Mouse (Mus musculus) forebrain, embryonic 14.5 days (tissue): ENCODE results near the gene Hyal2. TPM values are rescaled to one million over a fixed set of nuclear protein-coding genes. Genes with fewer than 3 reads are reported as not detected.
A peak's percentile ranks its signal among the peaks of the same experiment; 100 is the strongest.

ENCODE experiments used
- ATAC-seq: fragments of 200-750 bp; cut with Nextera tagmentation; 2 replicates; pipeline ENCODE4 v1.8.0; 2017; ENCODE audit warnings: mild to moderate bottlenecking, moderate library complexity
- DNase-seq: peaks from one replicate; pipeline ENCODE4 v3.0.0-alpha.2; 2015; ENCODE audit warnings: low spot score
- H3K27ac ChIP-seq: fragments of 300-500 bp; sonication (generic); 2 replicates; pipeline ENCODE4 v1.5.1; 2014; ENCODE audit warnings: low read depth, mild to moderate bottlenecking, control low read depth, low read length, moderate library complexity
- H3K27me3 ChIP-seq: fragments of 300-500 bp; sonication (generic); replicated peaks from 2 replicates; pipeline ENCODE4 v1.6.1; 2014; ENCODE audit warnings: low read length, control low read depth, mixed read lengths; ENCODE audit not compliant: control insufficient read depth, insufficient read depth
- H3K36me3 ChIP-seq: fragments of 300-500 bp; sonication (generic); 2 replicates; pipeline ENCODE4 v1.6.1; 2014; ENCODE audit warnings: low read length, control low read depth; ENCODE audit not compliant: control insufficient read depth, insufficient read depth
- H3K4me1 ChIP-seq: fragments of 300-500 bp; sonication (generic); 2 replicates; pipeline ENCODE4 v1.6.1; 2014; ENCODE audit warnings: antibody characterized with exemption, low read length, control low read depth; ENCODE audit not compliant: control insufficient read depth, insufficient read depth
- H3K4me2 ChIP-seq: fragments of 300-500 bp; sonication (generic); 2 replicates; pipeline ENCODE4 v1.6.1; 2014; ENCODE audit warnings: mild to moderate bottlenecking, control low read depth, low read length
- H3K4me3 ChIP-seq: fragments of 300-500 bp; sonication (generic); 2 replicates; pipeline ENCODE4 v1.5.1; 2014; ENCODE audit warnings: low read depth, low read length, control low read depth
- H3K9ac ChIP-seq: fragments of 300-500 bp; sonication (generic); 2 replicates; pipeline ENCODE4 v1.6.1; 2014; ENCODE audit warnings: mild to moderate bottlenecking, low read length, control low read depth, moderate library complexity
- H3K9me3 ChIP-seq: fragments of 300-500 bp; sonication (generic); replicated peaks from 2 replicates; pipeline ENCODE4 v1.6.1; 2016; ENCODE audit warnings: low read length, control low read depth, mixed read lengths; ENCODE audit not compliant: control insufficient read depth
- WGBS: fragments of 180-500 bp; shearing (Covaris S2); extraction: QIAGEN DNeasy Blood & Tissue Kit; methylation state at CpG from one replicate; pipeline ENCODE4 v1.1.7; 2014; 5-methylcytosine and 5-hydroxymethylcytosine counted together
- polyA plus RNA-seq: library from polyadenylated mRNA; unstranded; fragments of >200 nt; fragmentation: Nextera tagmentation; extraction: Ambion mirVana; gene quantifications from 2 replicates; pipeline ENCODE4 v1.2.1, GENCODE M21; 2014

The Hyal2 gene
- polyA plus RNA-seq, 1 experiment from 2014 or later: 109 TPM

- H3K9ac ChIP-seq: peak overlapping the region; percentile 88
- no peaks in the 10 kb centered on the region for H3K27me3 ChIP-seq
- ATAC-seq (peak; percentile 18), DNase-seq (no peak)
- peak overlapping the region; percentile 97 for H3K4me3 ChIP-seq
- no peaks in the 10 kb centered on the region for H3K9me3 ChIP-seq
- H3K4me1 ChIP-seq: peaks cover 22% of the 10 kb centered on the region
- H3K4me2 ChIP-seq: peak overlapping the region; percentile 100
- 0 out of 2 replicates have a peak overlapping the region, but pooled peaks have one; percentile 58 for H3K27ac ChIP-seq
- under 1% methylated on average over 40 of the region's 40 CpGs for WGBS
- peaks cover 31% of the 10 kb centered on the region for H3K36me3 ChIP-seq
These were observed 33.1 kb upstream of the Hyal2 start for GRCm38 (mm10) chr9:107534408-107535202.

- Histone ChIP-seq H3K9ac (no peak overlapping the region), H3K36me3 (peaks cover 40% of the 10 kb centered on the region), H3K4me1 (peaks cover 35% of the 10 kb centered on the region), H3K4me2 (no peak overlapping the region), H3K27ac (no peak overlapping the region), H3K9me3 (no peaks in the 10 kb centered on the region), H3K27me3 (no peaks in the 10 kb centered on the region), H3K4me3 (no peak overlapping the region)
- ATAC-seq (no peak), DNase-seq (no peak)
- WGBS: 90% methylated on average over 7 of the region's 7 CpGs
These were observed 29.5 kb upstream of the Hyal2 start for GRCm38 (mm10) chr9:107538231-107538630.

GRCm38 (mm10) chr9:107538711-107539110 lies 29.0 kb upstream of the Hyal2 start:
- Histone ChIP-seq H3K9ac (no peak overlapping the region), H3K27me3 (no peaks in the 10 kb centered on the region), H3K36me3 (peaks cover 40% of the 10 kb centered on the region), H3K4me2 (no peak overlapping the region), H3K4me3 (no peak overlapping the region), H3K27ac (no peak overlapping the region), H3K9me3 (no peaks in the 10 kb centered on the region), H3K4me1 (peaks cover 35% of the 10 kb centered on the region)
- DNase-seq (no peak), ATAC-seq (no peak)
- WGBS: 90% methylated on average over 3 of the region's 3 CpGs

GRCm38 (mm10) chr9:107539940-107540339 lies 27.8 kb upstream of the Hyal2 start:
- ATAC-seq (no peak), DNase-seq (no peak)
- Histone ChIP-seq H3K27ac (no peak overlapping the region), H3K36me3 (peaks cover 52% of the 10 kb centered on the region), H3K27me3 (no peaks in the 10 kb centered on the region), H3K9me3 (no peaks in the 10 kb centered on the region), H3K4me3 (no peak overlapping the region), H3K4me2 (no peak overlapping the region), H3K9ac (no peak overlapping the region), H3K4me1 (peaks cover 35% of the 10 kb centered on the region)
- 96% methylated on average over 8 of the region's 8 CpGs for WGBS

- peaks cover 32% of the 10 kb centered on the region for H3K4me1 ChIP-seq
- H3K9me3 ChIP-seq: no peaks in the 10 kb centered on the region
- ATAC-seq (no peak), DNase-seq (no peak)
- H3K9ac ChIP-seq: no peak overlapping the region
- H3K36me3 ChIP-seq: peaks cover 52% of the 10 kb centered on the region
- 0 out of 2 replicates have a peak overlapping the region, but pooled peaks have one; percentile 95 for H3K4me2 ChIP-seq
- 0 out of 2 replicates have a peak overlapping the region, but pooled peaks have one; percentile 62 for H3K4me3 ChIP-seq
- no peaks in the 10 kb centered on the region for H3K27me3 ChIP-seq
- no peak overlapping the region for H3K27ac ChIP-seq
- WGBS: 87% methylated on average over 4 of the region's 4 CpGs
These were observed 27.3 kb upstream of the Hyal2 start for GRCm38 (mm10) chr9:107540420-107540819.

GRCm38 (mm10) chr9:107541005-107541404 lies 26.7 kb upstream of the Hyal2 start:
- no peak for ATAC-seq
- Histone ChIP-seq H3K4me1 (peaks cover 26% of the 10 kb centered on the region), H3K4me2 (peak overlapping the region; percentile 95), H3K27ac (no peak overlapping the region), H3K27me3 (no peaks in the 10 kb centered on the region), H3K9me3 (no peaks in the 10 kb centered on the region), H3K9ac (peak overlapping the region; percentile 69), H3K4me3 (peak overlapping the region; percentile 62), H3K36me3 (peaks cover 52% of the 10 kb centered on the region)
- DNase-seq: no peak
- WGBS: 44% methylated on average over 10 of the region's 10 CpGs

- peak; percentile 97 for DNase-seq
- ATAC-seq: peak; percentile 91
- Histone ChIP-seq H3K4me2 (peak within 1 kb of the TSS; percentile 95), H3K4me1 (peaks cover 22% of the 10 kb centered on the region), H3K9ac (peak within 1 kb of the TSS; percentile 69), H3K4me3 (peak within 1 kb of the TSS; percentile 62), H3K27me3 (no peaks in the 10 kb centered on the region), H3K36me3 (peaks cover 50% of the 10 kb centered on the region), H3K9me3 (no peaks in the 10 kb centered on the region), H3K27ac (peak within 1 kb of the TSS; percentile 27; the same call in 1 of the 2 replicates)
- under 1% methylated on average over 46 of the region's 46 CpGs for WGBS
These were observed 26.0 kb upstream of the Hyal2 start, which contains the start of the genes Cyb561d2 and Nprl2 for GRCm38 (mm10) chr9:107541474-107542351. Gene Cyb561d2 (minus strand): TSS chr9:107542193. Gene Nprl2 (plus strand): TSS chr9:107542226.

- peak overlapping the region; percentile 95 for H3K4me2 ChIP-seq
- DNase-seq (no peak), ATAC-seq (peak; percentile 13; the same call in 1 of the 2 replicates)
- peak overlapping the region; percentile 3; the same call in 1 of the 2 replicates for H3K27ac ChIP-seq
- no peaks in the 10 kb centered on the region for H3K27me3 ChIP-seq
- H3K9ac ChIP-seq: peak overlapping the region; percentile 69
- H3K9me3 ChIP-seq: no peaks in the 10 kb centered on the region
- H3K4me1 ChIP-seq: peaks cover 22% of the 10 kb centered on the region
- 1% methylated on average over 11 of the region's 11 CpGs for WGBS
- H3K36me3 ChIP-seq: peaks cover 44% of the 10 kb centered on the region
- peak overlapping the region; percentile 62 for H3K4me3 ChIP-seq
These were observed 25.4 kb upstream of the Hyal2 start for GRCm38 (mm10) chr9:107542352-107542686.
